Mouse (Mus musculus) liver, embryonic 16.5 days (tissue): ENCODE data around the gene Muc1. TPM values are rescaled to one million over a fixed set of nuclear protein-coding genes. Genes with fewer than 3 reads are reported as not detected.

Experiments
- ATAC-seq: fragments of 200-750 bp; cut with Nextera tagmentation; 2 replicates; pipeline ENCODE4 v1.8.0; 2017; ENCODE audit warnings: low read depth, mild to moderate bottlenecking, moderate number of reproducible peaks, moderate library complexity
- H3K27ac ChIP-seq: fragments of 300-500 bp; sonication (generic); 2 replicates; pipeline ENCODE4 v1.5.1; 2014; ENCODE audit warnings: mild to moderate bottlenecking, low read length
- H3K27me3 ChIP-seq: fragments of 300-500 bp; sonication (generic); 2 replicates; pipeline ENCODE4 v1.6.1; 2014; ENCODE audit warnings: low read depth, low read length, mixed read lengths; ENCODE audit not compliant: control insufficient read depth, insufficient read depth
- H3K36me3 ChIP-seq: fragments of 300-500 bp; sonication (generic); 2 replicates; pipeline ENCODE4 v1.6.1; 2014; ENCODE audit warnings: mild to moderate bottlenecking; ENCODE audit not compliant: control insufficient read depth, insufficient read depth
- H3K4me1 ChIP-seq: fragments of 300-500 bp; sonication (generic); 2 replicates; pipeline ENCODE4 v1.6.1; 2014; ENCODE audit warnings: low read depth, low read length, mixed read lengths; ENCODE audit not compliant: control insufficient read depth
- H3K4me2 ChIP-seq: fragments of 300-500 bp; sonication (generic); 2 replicates; pipeline ENCODE4 v1.6.1; 2014; ENCODE audit warnings: low read depth, low read length, mixed read lengths
- H3K4me3 ChIP-seq: fragments of 300-500 bp; sonication (generic); 2 replicates; pipeline ENCODE4 v1.5.1; 2014; ENCODE audit warnings: low read depth, mild to moderate bottlenecking, low read length
- H3K9ac ChIP-seq: fragments of 300-500 bp; sonication (generic); 2 replicates; pipeline ENCODE4 v1.6.1; 2014; ENCODE audit warnings: low read depth, low read length
- H3K9me3 ChIP-seq: fragments of 300-500 bp; sonication (generic); replicated peaks from 2 replicates; pipeline ENCODE4 v1.6.1; 2016; ENCODE audit warnings: low read length; ENCODE audit not compliant: control insufficient read depth
- WGBS: fragments of 180-500 bp; shearing (Covaris S2); extraction: QIAGEN DNeasy Blood & Tissue Kit; methylation state at CpG from one replicate; pipeline ENCODE4 v1.1.7; 2014; ENCODE audit not compliant: insufficient replicate concordance; 5-methylcytosine and 5-hydroxymethylcytosine counted together
- polyA plus RNA-seq: library from polyadenylated mRNA; unstranded; fragments of >200 nt; fragmentation: Nextera tagmentation; extraction: Ambion mirVana; gene quantifications from 2 replicates; pipeline ENCODE4 v1.2.1, GENCODE M21; 2015

The Muc1 gene
- polyA plus RNA-seq, result 0.11 and 1.0 TPM in 2 replicates

- H3K9ac ChIP-seq, result no peak within 1 kb of the TSS
- no peak for ATAC-seq
Observed at GRCm38 (mm10) chr3:89228836-89229235, at the start of gene Muc1. Gene Muc1, plus strand, starts transcription at chr3:89229057.

GRCm38 (mm10) chr3:89181749-89182500 lies 46.9 kb upstream of the Muc1 start:
- H3K4me2 ChIP-seq, result no peak overlapping the region
- peaks cover 31% of the 10 kb centered on the region for H3K4me1 ChIP-seq
- no peaks in the 10 kb centered on the region for H3K27me3 ChIP-seq

More at GRCm38 (mm10) chr3:89228836-89229235, at the start of gene Muc1:
- H3K36me3 ChIP-seq, result no peaks in the 10 kb centered on the region
- peak within 1 kb of the TSS; percentile 74 for H3K4me2 ChIP-seq
- peak within 1 kb of the TSS; percentile 57 for H3K4me3 ChIP-seq
- no peak within 1 kb of the TSS for H3K27ac ChIP-seq
- peaks cover 15% of the 10 kb centered on the region for H3K4me1 ChIP-seq
- peaks cover 51% of the 10 kb centered on the region for H3K27me3 ChIP-seq
- H3K9me3 ChIP-seq, result no peaks in the 10 kb centered on the region
- WGBS, result 32% methylated on average over 10 of the region's 10 CpGs

GRCm38 (mm10) chr3:89182531-89183057 lies 46.3 kb upstream of the Muc1 start:
- Histone ChIP-seq H3K27ac (no peak overlapping the region), H3K4me3 (peak overlapping the region; percentile 61), H3K9ac (no peak overlapping the region; the same call in 1 of the 2 replicates), H3K27me3 (no peaks in the 10 kb centered on the region), H3K4me2 (peak overlapping the region; percentile 82), H3K4me1 (peaks cover 33% of the 10 kb centered on the region), H3K36me3 (peaks cover 9% of the 10 kb centered on the region; the same call in 1 of the 2 replicates), H3K9me3 (no peaks in the 10 kb centered on the region)
- ATAC-seq, result no peak
- 28% methylated on average over 7 of the region's 7 CpGs for WGBS

More at GRCm38 (mm10) chr3:89181749-89182500, 46.9 kb upstream of the Muc1 start:
- H3K9ac ChIP-seq, result no peak overlapping the region
- H3K27ac ChIP-seq, result no peak overlapping the region
- ATAC-seq, result no peak
- no peak overlapping the region for H3K4me3 ChIP-seq
- peaks cover 9% of the 10 kb centered on the region; the same call in 1 of the 2 replicates for H3K36me3 ChIP-seq
- H3K9me3 ChIP-seq, result no peaks in the 10 kb centered on the region
- 84% methylated on average over 27 of the region's 27 CpGs for WGBS

- ATAC-seq, result peak; percentile 93
- Histone ChIP-seq H3K9me3 (no peaks in the 10 kb centered on the region), H3K4me2 (peak within 1 kb of the TSS; percentile 82), H3K9ac (peak within 1 kb of the TSS; percentile 48), H3K4me3 (peak within 1 kb of the TSS; percentile 61), H3K4me1 (peaks cover 29% of the 10 kb centered on the region), H3K27ac (no peak within 1 kb of the TSS), H3K36me3 (peaks cover 9% of the 10 kb centered on the region; the same call in 1 of the 2 replicates), H3K27me3 (no peaks in the 10 kb centered on the region)
- WGBS, result 17% methylated on average over 39 of the region's 39 CpGs
Observed at GRCm38 (mm10) chr3:89183058-89183958, 45.5 kb upstream of the Muc1 start, which contains the start of gene Fam189b. Gene Fam189b, plus strand, starts transcription at chr3:89183143.

- Histone ChIP-seq H3K27me3 (no peaks in the 10 kb centered on the region), H3K4me3 (no peak overlapping the region), H3K27ac (no peak overlapping the region), H3K36me3 (peaks cover 9% of the 10 kb centered on the region; the same call in 1 of the 2 replicates), H3K4me2 (no peak overlapping the region), H3K9ac (no peak overlapping the region), H3K4me1 (peaks cover 23% of the 10 kb centered on the region), H3K9me3 (no peaks in the 10 kb centered on the region)
- ATAC-seq, result no peak
- WGBS, result 82% methylated on average over 6 of the region's 6 CpGs
Observed at GRCm38 (mm10) chr3:89183959-89184315, 44.9 kb upstream of the Muc1 start.

- Histone ChIP-seq H3K4me1 (peaks cover 17% of the 10 kb centered on the region), H3K36me3 (no peaks in the 10 kb centered on the region; the same call in 1 of the 2 replicates), H3K9me3 (no peaks in the 10 kb centered on the region), H3K27ac (no peak overlapping the region), H3K9ac (no peak overlapping the region), H3K4me3 (no peak overlapping the region), H3K27me3 (no peaks in the 10 kb centered on the region), H3K4me2 (no peak overlapping the region)
- no peak for ATAC-seq
- 45% methylated on average over 23 of the region's 23 CpGs for WGBS
Observed at GRCm38 (mm10) chr3:89187197-89187596, 41.7 kb upstream of the Muc1 start.

GRCm38 (mm10) chr3:89187690-89188477 lies 41.0 kb upstream of the Muc1 start:
- no peak for ATAC-seq
- H3K4me2 ChIP-seq, result no peak overlapping the region
- H3K4me3 ChIP-seq, result no peak overlapping the region
- H3K27ac ChIP-seq, result no peak overlapping the region
- no peaks in the 10 kb centered on the region for H3K9me3 ChIP-seq
- no peaks in the 10 kb centered on the region for H3K36me3 ChIP-seq
- no peak overlapping the region for H3K9ac ChIP-seq
- WGBS, result 53% methylated on average over 18 of the region's 18 CpGs
- no peaks in the 10 kb centered on the region for H3K27me3 ChIP-seq
- peaks cover 10% of the 10 kb centered on the region for H3K4me1 ChIP-seq

GRCm38 (mm10) chr3:89188478-89188875 lies 40.4 kb upstream of the Muc1 start:
- Histone ChIP-seq H3K9ac (no peak overlapping the region), H3K4me3 (no peak overlapping the region), H3K27ac (no peak overlapping the region), H3K27me3 (no peaks in the 10 kb centered on the region), H3K4me1 (peaks cover 4% of the 10 kb centered on the region; the same call in 1 of the 2 replicates), H3K36me3 (no peaks in the 10 kb centered on the region), H3K4me2 (no peak overlapping the region), H3K9me3 (no peaks in the 10 kb centered on the region)
- 61% methylated on average over 12 of the region's 12 CpGs for WGBS
- ATAC-seq, result no peak
